Mouse (Mus musculus): Measurements from ENCODE around the gene Mageb1.
"Not testable (repeated sequence)": the region's sequence is repeated elsewhere in the genome, so short reads cannot be mapped to it uniquely, and the experiment has no call there.

The Mageb1 gene

GRCm38 (mm10) chrX:92016233-92016632, at the start of gene Mageb1:
Gene Mageb1 (minus strand): TSS chrX:92016333.
- DNase-seq (ENCODE audit: extremely low read depth, low read depth) = not testable (repeated sequence)
